Mouse (Mus musculus): ENCODE results near the gene Vma21. TPM values are rescaled to one million over a fixed set of nuclear protein-coding genes. Genes with fewer than 3 reads are reported as not detected.

The Vma21 gene
- polyA plus RNA-seq, 1 experiment from 2014 or later: 41.7 TPM

DNA sequence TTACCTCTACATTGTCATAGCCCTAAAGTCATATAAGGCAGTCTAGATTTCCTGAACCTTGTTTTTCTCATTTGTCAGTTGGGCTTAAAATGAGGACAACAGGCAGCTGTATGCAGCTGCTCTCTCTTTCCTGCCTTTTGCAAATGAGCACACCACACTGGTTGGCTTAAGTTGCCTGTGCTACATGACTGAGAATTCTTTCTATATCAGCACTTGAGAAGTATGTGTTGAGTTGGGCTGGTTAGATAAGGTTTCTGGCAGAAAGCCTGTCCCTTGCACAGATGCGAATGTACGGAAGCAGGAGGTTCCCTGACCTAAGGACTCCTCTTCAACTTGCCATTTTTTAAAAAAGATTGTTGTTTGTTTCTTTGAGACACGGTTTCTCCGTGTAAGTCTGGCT lies 31.0 kb downstream of the Vma21 start:
- no peaks in the 10 kb centered on the region for H3K36me3 ChIP-seq (ENCODE audit: control insufficient read depth, insufficient read depth)
- 34% methylated on average over 4 of the region's 4 CpGs for WGBS
- no peak overlapping the region for H3K4me3 ChIP-seq (ENCODE audit: low read length)
- H3K9ac ChIP-seq (ENCODE audit: low read length): no peak overlapping the region
- no peaks in the 10 kb centered on the region for H3K4me1 ChIP-seq (ENCODE audit: control insufficient read depth, insufficient read depth, low read length)
- H3K27ac ChIP-seq (ENCODE audit: low read length): no peak overlapping the region
- ATAC-seq (replicated peaks; ENCODE audit: extremely low read depth, insufficient read depth, low FRiP score): peak; percentile 77
- peaks cover 6% of the 10 kb centered on the region for H3K27me3 ChIP-seq (ENCODE audit: control insufficient read depth, insufficient read depth, low read length)
- H3K9me3 ChIP-seq (replicated peaks; ENCODE audit: control insufficient read depth, low read length): no peaks in the 10 kb centered on the region
- H3K4me2 ChIP-seq (ENCODE audit: low read depth, low read length): no peak overlapping the region

GRCm38 (mm10) chrX:71853798-71854197 lies 38.1 kb downstream of the Vma21 start:
- H3K9me3 ChIP-seq (replicated peaks; ENCODE audit: control insufficient read depth, low read length): no peaks in the 10 kb centered on the region
- H3K4me2 ChIP-seq (ENCODE audit: low read depth, low read length): no peak overlapping the region
- no peaks in the 10 kb centered on the region for H3K4me1 ChIP-seq (ENCODE audit: control insufficient read depth, insufficient read depth, low read length)
- no peak overlapping the region for H3K4me3 ChIP-seq (ENCODE audit: low read length)
- no peak overlapping the region for H3K27ac ChIP-seq (ENCODE audit: low read length)
- H3K9ac ChIP-seq (ENCODE audit: low read length): no peak overlapping the region
- peaks cover 3% of the 10 kb centered on the region; the same call in 1 of the 2 replicates for H3K27me3 ChIP-seq (ENCODE audit: control insufficient read depth, insufficient read depth, low read length)
- no peaks in the 10 kb centered on the region for H3K36me3 ChIP-seq (ENCODE audit: control insufficient read depth, insufficient read depth)
- ATAC-seq (replicated peaks; ENCODE audit: extremely low read depth, insufficient read depth, low FRiP score): no peak

Other genes starting within 250 kb of the Vma21 start
- gene Gpr50, start 152.3 kb upstream of the Vma21 start, polyA plus RNA-seq (2015; fragmentation: Nextera tagmentation; extraction: Ambion mirVana): 0.21 and 0.64 TPM in 2 replicates
- gene Gm1141, start 105.1 kb downstream of the Vma21 start, polyA plus RNA-seq (2015; fragmentation: Nextera tagmentation; extraction: Ambion mirVana): 0.08 and 0.14 TPM in 2 replicates
- gene Prrg3, start 146.7 kb downstream of the Vma21 start, polyA plus RNA-seq (2015; fragmentation: Nextera tagmentation; extraction: Ambion mirVana): 10.0 and 14.8 TPM in 2 replicates
- gene Fate1, start 157.1 kb downstream of the Vma21 start, polyA plus RNA-seq (2015; fragmentation: Nextera tagmentation; extraction: Ambion mirVana): not detected in 2 replicates
- 0.12 and 0.21 TPM in 2 replicates for gene Cnga2, start 175.9 kb downstream of the Vma21 start, polyA plus RNA-seq (2015; fragmentation: Nextera tagmentation; extraction: Ambion mirVana)